Mouse (Mus musculus): Measurements from ENCODE around the gene Pramef20. TPM values are rescaled to one million over a fixed set of nuclear protein-coding genes. Genes with fewer than 3 reads are reported as not detected.

The Pramef20 gene
- polyA plus RNA-seq (2012; rRNA removed): 1.3 and 1.8 TPM in 2 replicates

GRCm38 (mm10) chr4:144377911-144378310 is at the start of gene Pramef20:
Gene Pramef20 (minus strand): TSS chr4:144377933.

GRCm38 (mm10) chr4:144408290-144408689 is 30.6 kb upstream of the Pramef20 start, which contains the start of gene Pramef12:
Gene Pramef12 (minus strand): TSS chr4:144408464.

GRCm38 (mm10) chr4:144357642-144358041 is 20.1 kb downstream of the Pramef20 start, which contains the start of gene Gm13119:
Gene Gm13119 (plus strand): TSS chr4:144357942.

GRCm38 (mm10) chr4:144329949-144330348 is 47.8 kb downstream of the Pramef20 start, which contains the start of gene Gm13128:
Gene Gm13128 (plus strand): TSS chr4:144330249.

Other genes with a start within 250 kb of the Pramef20 start
- gene Oog3, start 215.3 kb downstream of the Pramef20 start, polyA plus RNA-seq (2012; rRNA removed): 1.3 and 1.8 TPM in 2 replicates
- gene Oog2, start 187.2 kb downstream of the Pramef20 start, polyA plus RNA-seq (2012; rRNA removed): 1.1 and 1.3 TPM in 2 replicates
- 2.7 and 3.3 TPM in 2 replicates for gene C87977, start 164.6 kb downstream of the Pramef20 start, polyA plus RNA-seq (2012; rRNA removed)
- not detected in 2 replicates for gene Pramel5, start 97.4 kb downstream of the Pramef20 start, polyA plus RNA-seq (2012; rRNA removed)
- gene Gm13128, start 47.7 kb downstream of the Pramef20 start, polyA plus RNA-seq (2012; rRNA removed): not detected in 2 replicates
- not detected in 2 replicates for gene Gm13119, start 20.0 kb downstream of the Pramef20 start, polyA plus RNA-seq (2012; rRNA removed)
- gene Pramef12, start 30.5 kb upstream of the Pramef20 start, polyA plus RNA-seq (2012; rRNA removed): 7.2 and 8.8 TPM in 2 replicates
- 0.50 and 0.55 TPM in 2 replicates for gene 1700012P22Rik, start 60.8 kb upstream of the Pramef20 start, polyA plus RNA-seq (2012; rRNA removed)
- gene Gm9944, start 75.4 kb upstream of the Pramef20 start, polyA plus RNA-seq (2012; rRNA removed): not detected in 2 replicates
- gene Aadacl3, start 85.8 kb upstream of the Pramef20 start, polyA plus RNA-seq (2012; rRNA removed): not detected in 2 replicates
- not detected in 2 replicates for gene 9430007A20Rik, start 141.9 kb upstream of the Pramef20 start, polyA plus RNA-seq (2012; rRNA removed)
- gene Gm13124, start 187.2 kb upstream of the Pramef20 start, polyA plus RNA-seq (2012; rRNA removed): not detected in 2 replicates
- gene Aadacl4, start 235.8 kb upstream of the Pramef20 start, polyA plus RNA-seq (2012; rRNA removed): not detected in 2 replicates

All from ovary, adult 2 months (tissue).